Comparison of ENCODE assay signal across 27 mouse cellular contexts in the genomic region with DNA sequence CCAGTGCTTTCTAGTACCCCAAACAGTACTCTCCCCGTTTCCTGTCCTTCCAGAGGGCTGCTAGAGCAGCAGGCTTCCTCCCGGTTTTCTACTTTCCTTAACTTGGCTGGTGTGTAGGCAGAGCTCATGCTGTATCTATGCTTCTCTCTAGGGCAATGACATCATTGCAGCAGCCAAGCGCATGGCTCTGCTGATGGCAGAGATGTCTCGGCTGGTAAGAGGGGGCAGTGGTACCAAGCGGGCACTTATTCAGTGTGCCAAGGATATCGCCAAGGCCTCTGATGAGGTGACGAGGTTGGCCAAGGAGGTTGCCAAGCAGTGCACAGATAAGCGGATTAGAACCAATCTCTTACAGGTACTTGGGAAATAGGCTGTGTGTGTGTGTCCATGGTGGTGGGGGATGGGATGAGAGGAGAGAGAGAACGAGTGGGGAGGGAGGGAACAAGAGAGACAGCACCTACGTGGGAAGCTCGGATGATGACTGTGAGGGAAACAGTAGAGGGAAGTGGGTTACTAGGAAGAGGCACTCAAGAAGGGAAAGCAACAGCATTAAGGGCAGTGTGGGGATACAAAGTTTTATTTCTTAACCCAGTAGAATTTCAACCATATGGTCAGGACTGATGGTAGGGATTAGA. TPM values are rescaled to one million over a fixed set of nuclear protein-coding genes. Genes with fewer than 3 reads are reported as not detected.
DNase-seq lines count a peak whose midpoint lies in the region; ATAC-seq and TF ChIP-seq lines count a peak whose summit lies in the region.
"Had no signal": no experiment of that assay in that cellular context is flagged by ENCODE, and none has a peak within 500 bp of the region (broad histone marks: within the 10 kb centered on the region; RNA-seq: fewer than 3 reads in every experiment).

No protein-coding gene starts in this region.

- WGBS in heart, embryonic 14.5 days = 68% methylated on average over 11 of the region's 11 CpGs
- 71% methylated on average over 11 of the region's 11 CpGs for WGBS in cerebellum, adult 2 months

- DNase-seq in adrenal gland, adult 2 months = peak; percentile 31
- DNase-seq in adrenal gland, postnatal 25 days = no peak
- DNase-seq in heart, postnatal 4 days = no peak
- DNase-seq in left cerebral cortex, adult 2 months (ENCODE audit: extremely low spot score in 1 of 2, low spot score in 2 of 2) = peak in 1 of 2 experiments; percentile 36
- DNase-seq in left cerebral cortex, postnatal 10 days (ENCODE audit: extremely low spot score in 1 of 2, low spot score in 2 of 2) = no peak
- DNase-seq in frontal cortex, postnatal 36 days (ENCODE audit: low spot score in 2 of 2) = peak; percentile 48 to 62
- DNase-seq in cerebellum, adult 2 months = no peak
- DNase-seq: cerebellum, adult 18-20 months; cerebellum, postnatal 25 days; embryo, embryonic 11 days; gastrocnemius, postnatal 14 days; heart, adult 2 months; kidney, adult 18-20 months; kidney, postnatal 4 days; liver, postnatal 0 days; thymus, adult 2 months; thymus, postnatal 4 days had no signal

- no peak for TF ChIP-seq POLR2A in cerebellum, adult 2 months (IDR thresholded peaks at IDR 0.05; ENCODE audit: borderline replicate concordance, insufficient read depth, low read length)

- no peaks in the 10 kb centered on the region for H3K9me3 ChIP-seq in heart, embryonic 14.5 days (ENCODE audit: control insufficient read depth, low read length)
- H3K9me3 ChIP-seq: embryonic facial prominence, embryonic 13.5 days; forebrain, embryonic 12.5 days; limb, embryonic 12.5 days had no signal

- peaks cover 0 to 2% of the 10 kb centered on the region in 2 experiments; a peak in 1 of 4 replicates for H3K4me1 ChIP-seq in heart, embryonic 14.5 days (ENCODE audit: control insufficient read depth in 2 of 2, insufficient read depth in 2 of 2, low read length in 2 of 2)
- H3K4me1 ChIP-seq in cerebellum, adult 2 months (ENCODE audit: control insufficient read depth, insufficient read depth, low read length) = no peaks in the 10 kb centered on the region
- H3K4me1 ChIP-seq: forebrain, embryonic 12.5 days had no signal

- no peak overlapping the region for H3K4me3 ChIP-seq in heart, embryonic 14.5 days (ENCODE audit: control insufficient read depth in 1 of 2, insufficient read depth in 1 of 2, low read depth in 1 of 2, low read length in 2 of 2)
- peak overlapping the region; percentile 23; the same call in 1 of the 2 replicates for H3K4me3 ChIP-seq in left cerebral cortex, adult 2 months
- no peak overlapping the region for H3K4me3 ChIP-seq in cerebellum, adult 2 months (replicated peaks; ENCODE audit: insufficient read depth, low read depth, low read length)
- H3K4me3 ChIP-seq: embryonic facial prominence, embryonic 13.5 days; erythroblast, embryonic 14.5 days; forebrain, embryonic 12.5 days; heart, adult 2 months; limb, embryonic 12.5 days had no signal

- no peaks in the 10 kb centered on the region for H3K27me3 ChIP-seq in heart, embryonic 14.5 days (ENCODE audit: control insufficient read depth, insufficient read depth, low read length)
- H3K27me3 ChIP-seq in cerebellum, adult 2 months (ENCODE audit: control insufficient read depth, insufficient read depth, low read length) = no peaks in the 10 kb centered on the region
- H3K27me3 ChIP-seq: embryonic facial prominence, embryonic 13.5 days; forebrain, embryonic 12.5 days; limb, embryonic 12.5 days had no signal

- no peak for TF ChIP-seq CTCF in left cerebral cortex, adult 2 months (IDR thresholded peaks at IDR 0.05)
- TF ChIP-seq CTCF in cerebellum, adult 2 months (IDR thresholded peaks at IDR 0.05; ENCODE audit: borderline replicate concordance, insufficient read depth, low read depth, low read length) = no peak

- no peak overlapping the region for H3K4me2 ChIP-seq in heart, embryonic 14.5 days (ENCODE audit: low read length)
- H3K4me2 ChIP-seq: embryonic facial prominence, embryonic 13.5 days; forebrain, embryonic 12.5 days; limb, embryonic 12.5 days; liver, embryonic 11.5 days had no signal

- H3K9ac ChIP-seq in heart, embryonic 14.5 days (ENCODE audit: low read length) = no peak overlapping the region
- H3K9ac ChIP-seq: embryonic facial prominence, embryonic 13.5 days; forebrain, embryonic 12.5 days; limb, embryonic 12.5 days; liver, postnatal 0 days had no signal

- intact Hi-C loops in left cerebral cortex, adult 2 months (cut with DNase I) = no loop called here
- intact Hi-C loops in left cerebral cortex, postnatal 10 days (cut with DNase I) = loop anchor here (10.0 kb wide), 1 partner anchor 284 kb away; no protein-coding TSS in a partner anchor

- H3K36me3 ChIP-seq in heart, embryonic 14.5 days (ENCODE audit: control insufficient read depth, insufficient read depth, low read length) = peaks cover 99% of the 10 kb centered on the region

- H3K27ac ChIP-seq in heart, embryonic 14.5 days (replicated peaks in 1 of 2; ENCODE audit: control insufficient read depth in 1 of 2, insufficient read depth in 1 of 2, low read depth in 2 of 2, low read length in 2 of 2) = no peak overlapping the region
- peak overlapping the region; percentile 72 for H3K27ac ChIP-seq in left cerebral cortex, adult 2 months
- H3K27ac ChIP-seq in cerebellum, adult 2 months (ENCODE audit: insufficient read depth, low read length) = no peak overlapping the region; the same call in 1 of the 2 replicates
- H3K27ac ChIP-seq: embryonic facial prominence, embryonic 13.5 days; forebrain, embryonic 12.5 days; heart, adult 2 months; limb, embryonic 12.5 days; macrophage; stomach, postnatal 0 days had no signal

- 0 out of 2 replicates have a peak, but pooled peaks have one; percentile 26 for ATAC-seq in heart, embryonic 14.5 days (ENCODE audit: insufficient number of reproducible peaks, insufficient read depth, low FRiP score, low read depth)
- ATAC-seq: liver, postnatal 0 days; lung, postnatal 0 days; midbrain, embryonic 16.5 days had no signal

RNA-seq across cellular contexts. Expression of a gene that starts 23.2 kb away (rescaled TPM):
- 100 to 1,000 TPM; 106 to 109 TPM for total RNA-seq in adrenal gland, adult 2 months (2021)
- polyA plus RNA-seq in adrenal gland, adult 2 months (2012; rRNA removed) = 9.0 and 10.3 TPM in 2 replicates
- total RNA-seq in adrenal gland, postnatal 25 days (2021) = 83.4 and 93.1 TPM in 2 replicates
- 63.2 and 72.3 TPM in 2 replicates for polyA plus RNA-seq in heart, embryonic 14.5 days (2014; fragmentation: Nextera tagmentation; extraction: Ambion mirVana)
- 10 to 100 TPM; 75.5 to 79.0 TPM for total RNA-seq in heart, postnatal 4 days (2021)
- total RNA-seq in left cerebral cortex, adult 2 months (2021) = 10 to 100 TPM; 62.5 to 64.3 TPM
- total RNA-seq in left cerebral cortex, postnatal 10 days (2021) = 10 to 100 TPM; 79.9 to 87.7 TPM
- polyA plus RNA-seq in cerebellum, adult 2 months (2012; rRNA removed) = 66.0 and 71.4 TPM in 2 replicates

RNA-seq across cellular contexts. Expression of a gene that starts 23.2 kb away (rescaled TPM):
- total RNA-seq in adrenal gland, adult 2 months (2021) = 100 to 1,000 TPM; 103 to 124 TPM
- 11.8 and 12.4 TPM in 2 replicates for polyA plus RNA-seq in adrenal gland, adult 2 months (2012; rRNA removed)
- 108 and 122 TPM in 2 replicates for total RNA-seq in adrenal gland, postnatal 25 days (2021)
- 250 and 263 TPM in 2 replicates for polyA plus RNA-seq in heart, embryonic 14.5 days (2014; fragmentation: Nextera tagmentation; extraction: Ambion mirVana)
- 100 to 1,000 TPM; 142 to 149 TPM for total RNA-seq in heart, postnatal 4 days (2021)
- 10 to 100 TPM; 59.5 to 69.6 TPM for total RNA-seq in left cerebral cortex, adult 2 months (2021)
- 10 to 100 TPM; 59.5 to 61.9 TPM for total RNA-seq in left cerebral cortex, postnatal 10 days (2021)
- polyA plus RNA-seq in cerebellum, adult 2 months (2012; rRNA removed) = 66.2 and 69.0 TPM in 2 replicates

Comparison
In these comparisons a context has a peak if more than half of its experiments do, and no peak if none do; other contexts are left out.
1. DNase-seq: peak in adrenal gland, adult 2 months (single experiment) and frontal cortex, postnatal 36 days (2 of 2); none in adrenal gland, postnatal 25 days (single experiment), heart, postnatal 4 days (single experiment), left cerebral cortex, postnatal 10 days (0 of 2) and cerebellum, adult 2 months (0 of 2).